Mouse (Mus musculus) layer of hippocampus, adult 9-10 months (tissue): Measurements from ENCODE around the gene 4930558K02Rik.

ENCODE experiments used
- DNase-seq: peaks from one replicate; pipeline ENCODE4 v3.0.0; 2022; ENCODE audit warnings: low spot score

4930558K02Rik gene

DNA sequence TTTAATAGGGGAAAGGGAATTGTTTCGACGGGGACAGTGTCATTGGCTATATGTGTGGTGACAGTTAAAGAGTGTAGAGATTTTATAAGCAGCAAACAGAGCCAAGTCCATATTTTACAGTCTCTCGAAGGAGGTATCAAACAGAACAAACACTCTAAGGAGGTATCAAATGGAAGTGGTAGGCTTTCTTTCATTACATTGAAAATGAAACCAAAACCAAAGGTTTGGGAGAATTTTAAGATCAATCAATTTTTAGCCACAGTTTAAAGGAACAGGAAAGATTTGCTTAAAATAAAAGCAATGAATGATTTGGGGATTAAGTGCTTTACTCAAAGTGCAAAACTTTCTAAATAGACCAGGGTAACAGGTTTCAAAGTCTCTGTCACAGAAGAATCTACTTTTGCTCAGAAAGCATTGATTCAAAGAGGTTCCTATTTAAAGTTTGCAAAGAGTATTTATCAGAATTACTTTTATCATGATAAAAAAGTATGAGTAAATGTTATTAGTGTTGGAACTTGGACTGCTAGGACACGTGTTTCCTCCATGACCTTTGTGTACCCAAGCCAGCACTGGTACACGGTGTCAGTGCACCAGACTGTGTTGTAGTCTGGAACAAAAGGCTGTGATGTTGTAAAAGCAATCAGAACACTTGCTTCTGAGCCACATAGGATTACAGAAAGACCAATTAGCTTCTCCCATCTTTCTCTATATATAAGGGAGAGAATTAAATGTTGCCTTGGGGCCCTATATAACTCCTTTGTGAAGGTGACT is 28.2 kb downstream of the 4930558K02Rik start:
- DNase-seq = no peak

DNA sequence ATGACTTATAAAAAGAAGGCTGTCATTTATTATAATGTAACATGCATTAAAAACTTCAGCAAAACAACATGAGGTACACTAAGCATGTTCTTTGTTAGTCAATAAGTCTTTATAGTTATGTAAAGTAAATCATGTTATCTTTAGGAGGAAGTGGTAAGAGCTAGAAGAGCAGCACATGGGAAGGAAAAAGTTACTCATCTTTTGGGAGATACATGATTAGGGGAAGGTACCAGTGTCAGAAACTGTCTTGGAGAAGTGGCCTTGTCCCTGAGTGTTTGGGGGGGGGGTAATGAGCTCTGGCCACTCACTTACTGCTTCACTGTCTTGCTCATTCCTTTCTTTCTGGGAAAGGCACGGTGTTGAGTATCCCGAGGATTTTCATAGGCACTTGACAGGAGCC is 37.4 kb downstream of the 4930558K02Rik start:
- no peak for DNase-seq

DNA sequence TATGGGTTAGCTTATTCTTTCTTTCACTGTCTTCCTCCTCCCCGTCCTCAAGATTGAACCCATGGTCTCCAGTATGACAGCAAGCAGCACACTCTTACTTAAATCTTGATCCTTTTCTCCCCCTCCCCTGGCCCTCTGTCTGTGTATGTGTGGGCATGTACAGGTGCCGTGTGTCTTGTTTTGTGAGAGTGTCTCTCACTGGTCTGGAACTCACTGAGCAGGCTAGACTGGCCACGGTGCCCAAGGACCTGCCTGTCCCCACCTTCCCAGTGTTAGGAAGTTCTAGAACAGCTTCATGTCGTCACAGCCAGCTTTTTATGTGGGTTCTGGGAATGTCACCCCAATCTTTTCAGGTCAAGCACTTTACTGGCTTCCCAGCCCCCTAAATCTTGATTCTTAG is 47.1 kb downstream of the 4930558K02Rik start:
- no peak for DNase-seq

DNA sequence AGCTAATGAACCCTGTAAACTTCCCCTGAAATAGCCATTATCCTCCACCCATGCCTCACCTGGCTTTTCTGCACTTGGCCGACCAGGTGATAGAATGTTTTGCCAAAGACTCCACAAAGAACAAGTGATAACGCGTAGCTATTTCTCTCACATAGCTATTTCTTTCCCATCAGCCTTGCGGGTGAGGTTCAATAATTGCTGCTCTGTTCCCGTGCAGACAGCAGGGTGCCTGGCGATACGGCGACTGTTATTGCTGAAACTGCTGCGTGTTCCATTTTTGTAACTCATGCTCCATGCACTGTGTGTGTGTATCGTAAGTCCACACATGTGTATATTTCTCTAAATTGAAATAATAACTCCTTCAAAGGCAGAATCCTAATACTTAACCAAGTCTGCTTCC is 47.6 kb downstream of the 4930558K02Rik start:
- no peak for DNase-seq

DNA sequence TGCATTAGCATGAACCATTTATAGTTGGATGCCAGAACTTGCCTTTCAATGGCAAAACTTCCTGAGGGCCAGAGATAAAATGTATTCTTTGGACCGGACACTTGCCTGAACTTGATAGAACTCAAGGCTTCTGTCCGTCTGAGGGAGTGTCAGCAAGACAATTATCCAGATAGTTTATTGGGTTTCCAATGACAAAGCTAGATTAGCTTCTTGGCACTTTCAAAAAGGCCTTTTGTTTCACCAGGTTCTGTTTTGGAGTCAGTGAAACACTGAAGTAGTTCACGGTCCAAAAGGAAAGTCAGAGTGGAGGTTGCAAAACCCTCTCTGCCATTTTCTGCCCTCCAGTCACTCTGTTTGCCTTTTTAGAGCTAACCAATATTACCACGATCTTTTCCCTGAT is 48.1 kb downstream of the 4930558K02Rik start:
- no peak for DNase-seq

DNA sequence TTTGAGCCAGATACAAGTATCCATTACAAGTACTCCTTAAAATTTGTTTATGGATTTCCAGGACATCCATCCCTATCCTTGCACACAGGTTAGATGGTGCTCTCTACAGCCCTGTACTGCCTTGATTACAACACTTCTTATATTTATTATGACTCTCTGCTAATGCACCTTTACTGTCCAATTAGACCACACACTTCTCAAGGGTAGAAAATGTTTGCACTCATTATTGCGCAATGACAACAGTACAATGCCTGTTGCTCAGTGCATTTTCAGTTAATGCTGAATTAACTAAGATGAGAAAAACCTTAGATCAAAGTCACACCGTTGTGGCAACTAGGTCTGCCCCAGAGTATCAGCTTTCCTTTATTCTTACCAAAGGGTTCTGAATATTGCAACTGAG is 51.5 kb downstream of the 4930558K02Rik start:
- no peak for DNase-seq

DNA sequence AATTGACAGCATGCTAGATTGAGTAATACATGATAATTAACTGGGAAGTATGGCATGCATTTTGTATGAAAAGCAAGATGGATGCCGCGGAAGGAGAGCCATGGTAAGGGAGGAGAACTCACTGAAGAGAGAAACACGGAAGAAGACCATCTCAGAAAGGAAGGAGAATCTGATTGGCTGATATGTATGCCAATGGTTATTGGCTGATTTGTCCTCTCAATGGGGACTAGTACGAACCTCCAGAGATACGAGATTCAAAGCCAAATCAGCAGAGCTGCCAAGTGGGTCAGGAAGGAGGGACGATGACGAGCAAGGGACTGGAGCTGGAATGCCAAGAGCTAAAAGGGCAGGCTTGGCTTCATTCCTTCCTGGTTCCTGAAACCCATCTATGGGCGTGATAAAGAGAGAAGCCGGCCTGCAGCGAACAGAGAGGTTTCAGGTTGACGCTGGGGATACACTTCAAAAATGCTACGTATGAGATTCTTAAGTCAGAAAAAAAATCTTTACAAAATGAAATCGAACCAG is 54.1 kb downstream of the 4930558K02Rik start:
- DNase-seq = no peak

DNA sequence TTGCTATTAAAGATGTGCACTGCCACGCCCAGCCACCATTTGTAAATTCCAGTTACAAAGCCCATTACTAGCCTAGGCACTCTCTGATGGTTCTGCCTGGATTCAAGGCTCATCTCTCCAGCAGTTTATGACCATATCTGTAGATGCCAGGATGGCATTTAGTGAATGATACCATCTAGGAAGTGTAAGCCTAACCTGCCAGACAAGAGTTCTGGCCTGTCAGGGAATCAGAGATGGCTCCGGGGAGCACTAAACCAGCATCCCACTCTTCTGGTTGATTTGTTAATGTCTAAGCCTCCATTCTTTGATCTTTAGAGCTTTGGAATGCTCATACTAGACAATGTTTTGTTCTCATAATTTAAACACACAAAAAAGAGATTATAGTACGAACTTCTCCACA is 55.1 kb downstream of the 4930558K02Rik start:
- no peak for DNase-seq

DNA sequence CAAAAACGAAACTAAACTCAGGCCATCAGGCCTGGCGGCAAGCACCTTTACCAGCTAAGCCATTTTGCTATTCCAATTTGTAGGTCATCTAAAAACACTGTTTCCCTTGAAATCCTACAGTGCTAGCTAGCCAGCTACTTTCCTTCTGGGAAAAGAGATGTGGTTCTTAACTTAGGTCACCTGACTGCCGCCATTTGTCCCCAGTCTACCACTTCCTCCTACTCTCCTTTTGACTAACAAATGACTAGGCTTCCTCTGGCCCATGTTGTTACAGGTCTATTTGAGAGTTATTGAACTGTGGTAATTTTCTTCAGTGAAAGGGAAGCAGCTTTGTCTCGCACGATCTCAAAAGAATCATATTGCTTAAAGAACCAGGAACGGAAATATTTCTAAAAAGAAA is 57.5 kb downstream of the 4930558K02Rik start:
- DNase-seq = no peak

DNA sequence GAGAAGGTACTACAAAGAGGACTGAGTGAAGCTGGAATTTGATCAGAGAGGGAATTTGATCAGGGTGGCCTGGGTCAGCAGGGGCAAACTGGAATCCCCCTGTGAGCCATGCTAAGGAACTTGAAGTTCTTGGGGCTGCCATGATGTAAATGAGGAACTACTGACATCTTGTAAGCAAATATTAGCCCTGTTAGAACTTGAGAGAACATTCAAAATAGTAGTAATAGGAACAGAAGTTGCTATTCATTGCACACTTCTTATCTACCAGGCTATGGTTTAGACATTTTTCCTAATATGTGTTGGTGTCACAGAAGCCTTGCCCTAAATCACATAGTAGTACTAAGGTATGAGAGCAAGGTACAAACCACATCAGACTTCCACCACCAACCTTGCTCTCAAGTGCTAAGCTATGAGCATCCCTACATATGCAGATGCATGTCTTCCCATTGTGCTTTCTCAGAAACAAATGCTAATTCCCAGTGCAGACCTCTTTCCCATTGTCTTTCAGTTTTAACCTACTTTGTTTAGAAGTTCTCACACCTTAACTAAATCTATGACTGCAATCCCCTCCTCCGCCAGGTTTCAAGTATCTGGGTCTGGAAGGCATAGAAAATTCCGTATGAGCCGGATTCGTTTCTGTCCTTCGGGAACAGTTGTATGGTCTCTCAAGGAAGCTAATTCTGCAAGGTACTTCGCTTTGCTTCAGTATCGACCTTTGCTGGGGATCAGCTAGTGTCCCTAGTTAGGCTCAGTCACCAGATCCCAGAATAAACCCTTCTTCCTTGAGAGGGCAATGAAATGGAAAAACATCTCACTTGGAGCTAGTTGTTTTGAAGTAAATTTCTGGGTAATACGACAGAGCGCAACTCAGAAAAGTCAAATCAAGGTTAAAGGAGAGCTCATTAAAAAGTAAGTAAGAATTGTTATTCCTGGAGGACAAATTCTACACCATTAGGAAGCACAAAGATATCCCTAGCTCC is 58.7 kb downstream of the 4930558K02Rik start:
- no peak for DNase-seq

DNA sequence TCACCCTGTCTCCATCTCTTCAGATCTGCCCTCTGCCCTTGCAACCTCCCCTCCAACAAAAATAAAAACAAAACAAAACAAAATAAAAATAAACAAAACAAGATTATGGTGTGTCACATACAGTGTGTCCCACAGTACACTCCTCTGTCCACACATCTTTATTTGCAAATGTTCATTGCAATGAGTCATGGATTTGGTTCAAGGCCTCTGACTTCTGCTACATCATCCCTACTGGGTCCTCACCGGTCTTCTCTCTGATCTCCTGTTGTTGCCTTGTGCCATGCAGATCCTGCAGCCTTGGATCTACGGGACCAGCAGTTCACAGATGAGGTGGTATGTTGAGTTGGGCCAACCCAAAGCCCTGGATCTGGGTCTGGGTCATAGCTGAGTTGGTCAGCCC is 59.8 kb downstream of the 4930558K02Rik start:
- no peak for DNase-seq

DNA sequence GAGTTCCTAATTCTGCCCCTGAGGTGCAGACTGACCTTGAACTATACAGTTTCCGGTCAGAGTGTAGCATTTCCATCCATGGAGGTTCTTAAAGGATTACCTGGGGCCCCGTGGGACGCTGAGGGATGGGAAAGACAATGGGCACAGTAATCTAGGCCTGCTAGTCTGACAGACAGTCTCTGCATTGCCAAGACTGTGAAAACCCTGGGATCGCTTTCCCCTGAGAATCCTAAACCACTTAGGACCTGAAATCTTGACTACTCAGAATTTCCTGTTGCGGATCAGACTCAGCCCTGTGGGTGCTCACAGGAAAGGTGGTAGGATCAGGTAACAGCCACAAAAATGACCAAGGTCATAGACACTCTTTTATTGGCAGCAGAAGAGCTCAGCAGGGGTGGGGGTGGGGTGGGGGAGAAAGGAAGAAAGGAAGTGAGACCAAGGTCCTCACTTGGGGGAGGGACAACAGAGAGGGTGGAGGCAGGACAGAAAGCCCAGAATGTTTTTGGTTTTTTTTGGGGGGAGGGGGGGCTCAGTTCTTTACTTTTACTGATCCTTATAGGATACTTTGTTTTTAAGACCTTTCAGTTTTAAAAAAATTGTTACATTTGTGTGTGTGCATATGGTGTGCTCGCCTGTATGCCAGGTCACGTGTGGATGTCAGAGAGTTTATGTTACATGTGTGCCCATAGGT is 60.6 kb downstream of the 4930558K02Rik start:
- no peak for DNase-seq

DNA sequence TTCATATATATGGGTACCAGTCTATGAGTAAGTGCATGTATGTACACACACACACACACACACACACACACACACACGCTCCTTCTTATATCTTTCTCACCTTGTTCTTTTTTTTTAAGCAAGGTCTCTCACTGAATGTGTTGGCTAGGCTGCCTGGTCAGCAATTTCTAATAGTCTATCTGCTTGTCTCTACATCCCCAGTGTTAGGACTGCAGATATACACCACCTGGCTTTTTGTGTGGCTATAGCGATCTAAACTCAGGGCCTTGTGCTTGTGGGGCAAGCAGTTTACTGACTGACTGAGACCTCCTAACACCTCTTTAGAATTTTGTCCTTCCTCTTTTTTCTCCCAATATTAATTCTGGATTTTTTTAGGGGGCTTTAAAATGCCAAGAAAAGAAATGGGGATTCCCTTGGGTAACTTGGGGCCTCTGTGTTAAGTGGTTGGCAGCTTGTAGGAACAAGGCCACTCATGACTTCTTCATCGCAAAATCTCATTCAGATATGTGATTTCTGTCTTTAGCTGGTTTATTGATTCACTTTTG is 61.4 kb downstream of the 4930558K02Rik start:
- DNase-seq = no peak

DNA sequence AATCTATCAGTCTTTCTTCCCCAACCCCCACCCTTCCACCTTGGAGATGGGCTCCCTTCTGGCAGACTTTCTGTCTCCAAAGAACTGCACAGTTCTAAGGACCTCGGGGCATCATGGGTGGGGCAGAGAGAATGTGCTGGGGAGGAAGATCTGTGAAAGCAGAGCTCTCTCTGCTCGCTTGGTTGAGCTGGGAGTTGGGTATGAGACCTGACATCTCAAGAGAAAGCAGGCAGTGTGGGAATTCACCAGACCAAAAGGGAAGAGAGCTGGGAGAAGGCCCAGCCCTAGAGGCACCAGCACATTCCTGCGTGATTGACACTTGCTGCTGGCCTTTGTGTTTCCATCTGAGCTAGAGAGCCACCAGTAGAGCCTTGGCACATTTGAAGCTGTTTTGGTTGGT is 63.4 kb downstream of the 4930558K02Rik start:
- DNase-seq = no peak

DNA sequence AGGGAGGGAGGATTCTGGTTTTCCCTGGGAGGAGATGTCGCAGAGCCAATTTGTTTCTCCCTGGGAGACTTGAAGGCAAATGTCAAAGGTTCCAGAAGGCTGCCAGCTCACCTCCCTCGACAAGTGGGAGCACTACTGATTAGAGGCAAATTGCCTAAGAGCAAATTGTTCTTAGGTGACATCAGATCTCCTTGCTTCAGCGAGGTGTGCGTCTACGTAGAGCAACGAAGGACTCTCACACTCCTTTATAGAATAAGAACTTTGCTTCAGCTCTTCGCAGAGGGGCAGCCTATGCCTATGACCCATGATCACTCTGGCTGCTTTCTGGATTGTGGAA is 65.8 kb downstream of the 4930558K02Rik start:
- no peak for DNase-seq

DNA sequence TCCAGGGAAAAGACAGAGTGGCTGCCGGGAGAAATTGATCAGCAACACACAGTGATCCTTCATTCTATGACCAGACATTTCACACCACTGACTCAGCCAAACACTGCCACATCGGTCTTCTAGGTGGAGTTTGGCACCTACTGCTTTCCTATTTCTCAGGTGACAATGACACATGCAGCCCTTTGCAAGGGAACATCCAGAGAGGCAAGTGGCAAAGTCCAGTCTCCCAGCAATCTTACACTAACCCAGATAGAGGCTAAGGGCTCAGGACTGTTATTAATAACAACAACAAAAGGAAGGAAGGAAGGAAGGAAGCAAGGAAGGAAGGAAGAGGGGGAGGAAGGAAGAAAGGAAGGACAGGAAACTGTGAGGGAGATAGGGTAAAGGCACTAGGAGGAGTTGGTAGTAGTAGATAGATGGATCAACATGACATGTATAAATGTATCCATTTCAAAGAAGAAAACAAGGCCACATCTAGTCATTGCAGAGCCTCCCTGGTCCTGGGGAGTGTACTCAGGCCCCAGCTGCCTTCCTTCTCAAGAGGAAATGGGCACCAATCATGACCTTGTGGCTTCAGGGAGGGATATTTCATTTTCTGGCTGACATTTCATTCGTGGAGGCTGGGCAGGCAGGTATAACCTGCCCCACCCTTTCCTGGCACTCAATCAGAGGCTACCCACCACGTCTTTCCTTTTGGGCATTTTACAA is 66.3 kb downstream of the 4930558K02Rik start:
- DNase-seq = no peak

DNA sequence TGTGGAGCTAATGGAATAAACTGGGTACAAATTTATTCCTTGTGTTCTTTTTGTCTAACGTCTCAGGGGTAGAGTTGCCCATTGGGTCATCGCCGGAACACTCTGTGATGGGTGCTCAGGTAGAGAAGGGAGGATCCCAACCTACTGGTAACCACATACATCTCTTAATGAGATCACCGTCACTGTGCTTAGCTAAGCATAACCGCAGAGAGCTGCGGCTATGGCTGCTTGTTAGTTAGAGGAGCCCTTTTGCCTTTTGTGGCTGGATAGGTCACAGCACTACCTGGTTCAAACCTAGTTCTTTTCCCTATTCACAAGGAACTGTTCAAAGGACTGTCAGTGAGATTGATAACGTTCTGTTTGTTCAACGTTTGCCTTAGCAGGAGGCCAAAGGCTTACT is 70.4 kb downstream of the 4930558K02Rik start:
- DNase-seq = no peak

DNA sequence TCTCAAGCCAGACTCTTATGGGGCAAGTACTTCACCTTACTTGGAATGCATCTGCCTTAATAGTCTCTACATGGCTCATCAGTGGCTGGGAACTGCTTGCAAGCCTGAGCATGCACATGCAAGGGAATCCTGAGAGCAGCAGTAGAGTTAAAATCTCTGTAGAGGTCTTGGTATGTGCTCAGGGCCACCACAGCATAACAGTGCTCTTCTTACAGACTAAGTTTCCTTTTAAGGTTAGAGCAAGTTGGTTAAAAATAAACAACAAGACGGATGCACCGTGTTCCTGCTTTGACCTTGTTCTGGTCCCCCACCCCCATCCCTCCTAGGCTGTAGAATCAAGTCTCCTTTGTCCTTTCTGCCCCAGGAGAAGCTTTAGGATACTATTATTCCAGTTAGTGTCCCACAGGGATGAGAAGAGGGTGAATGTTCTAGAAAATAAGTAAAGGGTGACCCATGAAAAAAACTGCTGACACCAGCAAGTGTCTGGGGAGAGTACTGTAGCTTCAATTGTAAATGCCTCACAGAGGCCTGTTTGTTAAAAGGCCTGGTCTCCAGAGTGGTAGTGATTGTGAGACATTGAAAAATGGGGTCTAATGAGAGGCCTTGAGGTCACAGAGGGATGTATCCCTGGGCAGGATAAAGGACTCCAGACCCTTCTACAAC is 71.5 kb downstream of the 4930558K02Rik start:
- DNase-seq = no peak

DNA sequence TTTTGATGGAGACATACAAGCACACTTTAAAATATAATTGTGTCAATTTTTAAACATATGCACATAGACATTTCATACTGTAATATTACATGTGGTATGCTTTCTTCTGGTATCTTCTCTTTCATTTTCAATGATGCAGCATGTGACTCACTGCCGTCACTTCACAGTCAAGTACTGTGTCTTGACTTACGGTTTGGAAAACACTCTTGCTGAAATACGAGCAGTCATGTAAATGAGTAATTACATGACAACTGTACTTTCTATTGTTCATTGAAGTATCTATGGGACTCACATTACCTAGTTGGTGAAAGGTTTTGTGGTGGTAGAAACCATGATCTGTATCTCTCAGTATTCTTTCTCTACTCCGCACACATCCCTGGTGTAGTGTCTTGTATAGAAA is 72.3 kb downstream of the 4930558K02Rik start:
- no peak for DNase-seq

DNA sequence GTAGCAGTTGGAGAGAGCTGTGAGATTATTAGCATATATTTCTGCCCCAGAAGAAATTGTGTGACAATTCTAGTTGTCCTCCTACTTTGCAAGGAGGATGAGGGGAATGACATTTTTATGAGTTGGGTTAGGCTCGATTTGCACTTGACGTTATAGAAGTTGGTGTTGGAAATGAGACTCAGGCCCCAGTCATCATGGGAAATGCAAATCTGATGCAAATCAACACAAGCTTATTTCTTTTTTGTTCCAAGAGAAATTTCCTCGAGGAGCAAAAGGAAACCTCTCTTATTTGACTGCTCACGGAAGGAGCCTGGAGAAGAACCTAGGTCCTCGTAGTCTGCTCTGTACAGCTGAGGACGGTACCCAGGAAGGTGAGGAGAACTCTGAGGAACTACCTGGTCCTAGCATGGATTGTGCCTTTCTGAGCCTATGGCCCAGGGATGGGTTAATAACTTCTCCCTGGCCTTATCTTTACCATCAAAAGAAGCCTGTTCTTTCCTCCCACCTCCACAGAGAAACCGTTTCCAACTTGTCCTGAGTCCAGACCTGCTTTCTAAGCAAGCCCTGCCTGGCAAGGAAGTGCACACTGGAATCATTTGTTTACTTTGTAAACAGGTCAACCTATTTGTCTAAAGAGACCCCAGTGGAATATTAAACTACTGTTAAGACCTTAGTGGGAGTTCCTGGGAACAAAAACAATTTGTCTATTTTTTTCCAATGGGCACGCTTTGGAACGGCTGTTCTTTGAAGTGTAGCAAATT is 76.6 kb downstream of the 4930558K02Rik start:
- no peak for DNase-seq
